Mouse (Mus musculus): ENCODE results near the gene Arf6. TPM values are rescaled to one million over a fixed set of nuclear protein-coding genes. Genes with fewer than 3 reads are reported as not detected.

Gene Arf6
- polyA plus RNA-seq, 1 experiment from 2014 or later, result 32.1 TPM

GRCm38 (mm10) chr12:69419017-69419605 lies 47.2 kb downstream of the Arf6 start:
- Histone ChIP-seq H3K27ac (replicated peaks) (no peak overlapping the region), H3K9me3 (no peaks in the 10 kb centered on the region), H3K4me1 (no peaks in the 10 kb centered on the region), H3K27me3 (no peaks in the 10 kb centered on the region), H3K36me3 (no peaks in the 10 kb centered on the region), H3K9ac (replicated peaks) (no peak overlapping the region), H3K4me2 (replicated peaks) (no peak overlapping the region), H3K4me3 (no peak overlapping the region)
- WGBS, result 86% methylated on average over 14 of the region's 14 CpGs
- ATAC-seq (replicated peaks), result no peak

- no peaks in the 10 kb centered on the region for H3K27me3 ChIP-seq
- ATAC-seq (replicated peaks), result no peak
- no peak overlapping the region for H3K4me3 ChIP-seq
- no peaks in the 10 kb centered on the region for H3K36me3 ChIP-seq
- no peaks in the 10 kb centered on the region for H3K9me3 ChIP-seq
- H3K9ac ChIP-seq (replicated peaks), result no peak overlapping the region
- 89% methylated on average over 4 of the region's 4 CpGs for WGBS
- no peak overlapping the region for H3K27ac ChIP-seq (replicated peaks)
- no peak overlapping the region for H3K4me2 ChIP-seq (replicated peaks)
- H3K4me1 ChIP-seq, result no peaks in the 10 kb centered on the region
Observed at GRCm38 (mm10) chr12:69419606-69420005, 47.7 kb downstream of the Arf6 start.

GRCm38 (mm10) chr12:69420716-69421115 lies 48.8 kb downstream of the Arf6 start:
- Histone ChIP-seq H3K36me3 (no peaks in the 10 kb centered on the region), H3K9me3 (no peaks in the 10 kb centered on the region), H3K4me3 (no peak overlapping the region), H3K27ac (replicated peaks) (no peak overlapping the region), H3K9ac (replicated peaks) (no peak overlapping the region), H3K4me2 (replicated peaks) (no peak overlapping the region), H3K27me3 (no peaks in the 10 kb centered on the region), H3K4me1 (no peaks in the 10 kb centered on the region)
- ATAC-seq (replicated peaks), result no peak
- WGBS, result 84% methylated on average over 3 of the region's 3 CpGs

GRCm38 (mm10) chr12:69422827-69423537 lies 51.0 kb downstream of the Arf6 start:
- Histone ChIP-seq H3K4me2 (replicated peaks) (no peak overlapping the region), H3K4me1 (no peaks in the 10 kb centered on the region), H3K9ac (replicated peaks) (no peak overlapping the region), H3K27me3 (no peaks in the 10 kb centered on the region), H3K4me3 (no peak overlapping the region), H3K27ac (replicated peaks) (no peak overlapping the region), H3K36me3 (no peaks in the 10 kb centered on the region), H3K9me3 (no peaks in the 10 kb centered on the region)
- 85% methylated on average over 20 of the region's 20 CpGs for WGBS
- ATAC-seq (replicated peaks), result no peak

Small RNA genes lying within 50 kb of the gene (microRNA-seq; reads per million reads assigned to microRNA genes)
- gene Gm47299, result 0.66 reads per million
- gene Gm47305, result not detected

Other genes starting within 250 kb of the Arf6 start
- gene Rps29, start 213.0 kb upstream of the Arf6 start, polyA plus RNA-seq (2015; fragmentation: Nextera tagmentation; extraction: Ambion mirVana), result 1,221 and 1,345 TPM in 2 replicates
- gene Lrr1, start 203.3 kb upstream of the Arf6 start, polyA plus RNA-seq (2015; fragmentation: Nextera tagmentation; extraction: Ambion mirVana), result 12.0 and 13.1 TPM in 2 replicates
- 316 and 338 TPM in 2 replicates for gene Rpl36al, start 188.1 kb upstream of the Arf6 start, polyA plus RNA-seq (2015; fragmentation: Nextera tagmentation; extraction: Ambion mirVana)
- gene Mgat2, start 188.0 kb upstream of the Arf6 start, polyA plus RNA-seq (2015; fragmentation: Nextera tagmentation; extraction: Ambion mirVana), result 40.2 and 40.5 TPM in 2 replicates
- gene Gm49383, start 175.0 kb upstream of the Arf6 start, polyA plus RNA-seq (2015; fragmentation: Nextera tagmentation; extraction: Ambion mirVana), result 21.5 and 25.7 TPM in 2 replicates
- gene Dnaaf2, start 173.7 kb upstream of the Arf6 start, polyA plus RNA-seq (2015; fragmentation: Nextera tagmentation; extraction: Ambion mirVana), result 10.1 and 10.9 TPM in 2 replicates
- 18.1 and 19.3 TPM in 2 replicates for gene Gm49384, start 167.9 kb upstream of the Arf6 start, polyA plus RNA-seq (2015; fragmentation: Nextera tagmentation; extraction: Ambion mirVana)
- gene Pole2, start 144.0 kb upstream of the Arf6 start, polyA plus RNA-seq (2015; fragmentation: Nextera tagmentation; extraction: Ambion mirVana), result 10.0 and 10.7 TPM in 2 replicates
- gene Klhdc1, start 131.0 kb upstream of the Arf6 start, polyA plus RNA-seq (2015; fragmentation: Nextera tagmentation; extraction: Ambion mirVana), result 9.7 and 10.5 TPM in 2 replicates
- gene Klhdc2, start 75.5 kb upstream of the Arf6 start, polyA plus RNA-seq (2015; fragmentation: Nextera tagmentation; extraction: Ambion mirVana), result 288 and 290 TPM in 2 replicates
- gene Nemf, start 15.0 kb upstream of the Arf6 start, polyA plus RNA-seq (2015; fragmentation: Nextera tagmentation; extraction: Ambion mirVana), result 91.3 and 91.8 TPM in 2 replicates
- 1.0 and 1.1 TPM in 2 replicates for gene Gm9887, start 308 bp downstream of the Arf6 start, polyA plus RNA-seq (2015; fragmentation: Nextera tagmentation; extraction: Ambion mirVana)
- 30.7 and 32.1 TPM in 2 replicates for gene Vcpkmt, start 210.9 kb downstream of the Arf6 start, polyA plus RNA-seq (2015; fragmentation: Nextera tagmentation; extraction: Ambion mirVana)

All from forebrain, embryonic 15.5 days (tissue).